Mouse (Mus musculus) central nervous system, embryonic 14 days (tissue): ENCODE data around the gene Lor. TPM values are rescaled to one million over a fixed set of nuclear protein-coding genes. Genes with fewer than 3 reads are reported as not detected.

Experiments used
- polyA plus RNA-seq: library from polyadenylated mRNA; depleted of rRNA; stranded (reverse); fragments of >200 nt; gene quantifications from 2 replicates; pipeline ENCODE4 v1.2.3, GENCODE M21; 2012; rRNA removed

Lor gene
- 3.9 and 6.2 TPM in 2 replicates for polyA plus RNA-seq

DNA sequence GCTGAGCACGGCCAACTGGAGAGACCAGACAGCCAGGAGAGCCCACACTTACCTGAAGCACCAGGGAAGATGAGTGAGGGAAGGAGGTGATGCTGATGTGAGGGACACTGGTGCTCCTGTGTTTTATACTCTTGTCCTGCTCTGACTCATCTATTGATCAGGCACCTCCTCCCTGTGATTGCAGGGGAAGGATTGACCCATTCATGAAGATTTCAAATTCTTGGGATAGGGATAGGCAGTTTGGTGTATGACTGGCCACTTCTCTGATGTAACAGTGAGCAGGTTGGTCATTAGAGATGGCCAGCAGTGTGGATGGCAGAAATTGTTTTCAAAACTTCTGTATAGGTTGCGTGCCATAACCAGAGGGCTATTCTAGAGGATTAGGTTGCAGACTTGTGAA lies at the start of gene Lor:
Lor (minus strand) TSS at position 101 of the 400 bp plus-strand sequence.

DNA sequence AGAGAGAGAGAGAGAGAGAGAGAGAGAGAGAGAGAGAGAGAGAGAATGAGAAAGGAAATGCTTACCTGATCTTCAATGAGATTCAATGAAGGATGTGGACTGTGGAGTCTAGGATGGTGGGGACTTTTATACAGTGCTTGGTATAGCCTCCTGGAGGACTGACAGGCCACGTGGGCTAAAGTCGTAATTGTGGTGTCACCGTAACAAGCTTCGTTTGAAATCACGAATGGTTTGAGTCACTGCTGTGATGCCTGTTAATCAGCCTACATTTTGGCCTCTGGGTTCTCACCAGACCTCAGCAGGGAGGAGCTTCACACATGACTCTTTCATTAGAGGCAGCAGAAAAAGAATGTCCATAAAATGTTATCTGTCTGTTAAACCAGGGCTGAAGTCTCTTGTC lies 40.9 kb upstream of the Lor start, which contains the start of gene Prr9:
Prr9 (minus strand) TSS at position 101 of the 400 bp plus-strand sequence.

Other genes starting within 250 kb of the Lor start
- gene Pglyrp3, start 68.6 kb downstream of the Lor start, polyA plus RNA-seq: 0.15 TPM in 1 of 2 replicates, not detected in the other
- gene Prr9, start 40.8 kb upstream of the Lor start, polyA plus RNA-seq: not detected in 2 replicates
- gene Lelp1, start 59.6 kb upstream of the Lor start, polyA plus RNA-seq: not detected in 2 replicates
- 0.08 TPM in 1 of 2 replicates, not detected in the other for gene Sprr2a1, start 132.7 kb upstream of the Lor start, polyA plus RNA-seq
- gene Sprr2a2, start 132.8 kb upstream of the Lor start, polyA plus RNA-seq: 0.95 and 5.4 TPM in 2 replicates
- 0.02 and 0.31 TPM in 2 replicates for gene Sprr2a3, start 202.3 kb upstream of the Lor start, polyA plus RNA-seq
- not detected in 2 replicates for gene Sprr2b, start 233.5 kb upstream of the Lor start, polyA plus RNA-seq